Mouse (Mus musculus) limb, embryonic 13.5 days (tissue): Measurements from ENCODE around the gene Mical3. TPM values are rescaled to one million over a fixed set of nuclear protein-coding genes. Genes with fewer than 3 reads are reported as not detected.
A peak's percentile ranks its signal among the peaks of the same experiment; 100 is the strongest.
"Not testable (repeated sequence)": the region's sequence is repeated elsewhere in the genome, so short reads cannot be mapped to it uniquely, and the experiment has no call there.

Experiments
- ATAC-seq: fragments of 200-750 bp; cut with Nextera tagmentation; 2 replicates; pipeline ENCODE4 v1.8.0; 2017; ENCODE audit warnings: low read depth, moderate number of reproducible peaks, moderate TSS enrichment; ENCODE audit not compliant: low FRiP score
- H3K27ac ChIP-seq: fragments of 300-500 bp; sonication (generic); 2 replicates; pipeline ENCODE4 v1.5.1; 2015; ENCODE audit warnings: inconsistent platforms, mild to moderate bottlenecking, moderate library complexity
- H3K27me3 ChIP-seq: fragments of 300-500 bp; sonication (generic); 2 replicates; pipeline ENCODE4 v1.6.1; 2015; ENCODE audit warnings: mild to moderate bottlenecking, inconsistent platforms
- H3K36me3 ChIP-seq: fragments of 300-500 bp; sonication (generic); 2 replicates; pipeline ENCODE4 v1.6.1; 2015; ENCODE audit warnings: inconsistent platforms, mild to moderate bottlenecking, moderate library complexity
- H3K4me1 ChIP-seq: fragments of 300-500 bp; sonication (generic); 2 replicates; pipeline ENCODE4 v1.6.1; 2015; ENCODE audit warnings: inconsistent platforms
- H3K4me2 ChIP-seq: fragments of 300-500 bp; sonication (generic); replicated peaks from 2 replicates; pipeline ENCODE4 v1.6.1; 2015; ENCODE audit warnings: inconsistent platforms, mild to moderate bottlenecking, moderate library complexity
- H3K4me3 ChIP-seq: fragments of 300-500 bp; sonication (generic); 2 replicates; pipeline ENCODE4 v1.5.1; 2015; ENCODE audit warnings: moderate library complexity, mild to moderate bottlenecking, inconsistent platforms
- H3K9ac ChIP-seq: fragments of 300-500 bp; sonication (generic); 2 replicates; pipeline ENCODE4 v1.6.1; 2015; ENCODE audit warnings: mild to moderate bottlenecking, inconsistent platforms
- H3K9me3 ChIP-seq: fragments of 300-500 bp; sonication (generic); 2 replicates; pipeline ENCODE4 v1.6.1; 2016; ENCODE audit warnings: inconsistent platforms
- WGBS: fragments of 180-500 bp; shearing (Covaris S2); methylation state at CpG from one replicate; pipeline ENCODE4 v1.1.7; 2015; 5-methylcytosine and 5-hydroxymethylcytosine counted together
- polyA plus RNA-seq: library from polyadenylated mRNA; unstranded; fragments of >200 nt; fragmentation: Nextera tagmentation; extraction: Ambion mirVana; gene quantifications from 2 replicates; pipeline ENCODE4 v1.2.1, GENCODE M21; 2015

Mical3 gene
- polyA plus RNA-seq, 1 experiment from 2014 or later = 11.0 TPM

DNA sequence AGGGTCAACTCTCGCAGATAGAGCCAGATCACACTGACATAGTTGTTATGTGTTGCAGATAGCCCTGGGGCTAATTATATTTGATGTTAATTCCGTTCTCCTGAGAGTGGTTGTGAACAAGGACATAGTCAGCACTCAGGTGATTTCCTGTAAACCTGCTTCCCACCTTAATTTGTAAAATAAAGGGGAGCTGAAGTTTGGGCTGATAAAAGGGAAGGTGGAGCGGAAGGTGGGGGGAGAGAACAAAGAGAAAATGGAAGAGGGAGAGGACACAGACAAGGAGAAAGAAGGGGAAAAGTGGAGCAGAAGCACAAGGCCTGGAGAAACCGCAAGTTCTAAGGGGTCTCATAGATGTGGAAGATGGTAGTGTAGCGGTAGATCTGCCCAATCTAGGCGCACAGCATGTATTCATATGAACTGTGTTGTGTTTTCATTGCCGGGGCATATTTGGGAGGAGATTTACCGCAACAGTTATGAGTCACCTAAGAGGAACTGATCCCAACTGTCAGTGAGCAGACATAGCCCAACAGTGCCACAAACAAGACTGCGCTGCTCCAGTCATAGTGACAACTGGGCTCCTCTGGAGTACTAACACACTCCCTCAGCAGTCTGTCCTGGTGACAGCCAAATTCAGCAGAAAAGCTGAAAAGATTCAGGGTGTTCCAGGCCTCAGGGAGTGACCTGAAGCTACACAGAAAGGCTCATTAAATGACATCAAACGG lies 222.8 kb downstream of the Mical3 start:
- H3K9me3 ChIP-seq, ATAC-seq: not testable (repeated sequence)
- WGBS = 87% methylated on average over 10 of the region's 10 CpGs

DNA sequence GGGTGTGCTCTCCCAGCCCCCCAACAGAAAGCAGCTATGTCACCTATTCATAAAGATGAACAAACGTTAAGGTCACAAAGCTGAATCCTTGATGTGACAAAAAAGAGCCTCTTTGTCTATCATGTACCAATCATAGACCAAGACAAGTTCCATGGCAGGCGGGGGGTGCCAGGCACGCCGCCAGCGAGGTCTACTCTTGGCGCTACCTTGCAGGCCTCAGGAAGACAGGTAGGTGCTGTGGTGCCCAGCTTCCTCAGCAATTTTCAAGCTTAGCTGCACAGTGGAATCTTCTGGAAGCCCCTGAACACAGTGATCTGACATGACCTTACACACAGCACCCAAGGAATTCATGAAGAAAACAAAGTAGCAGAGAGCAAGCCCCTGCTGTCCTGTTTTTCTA lies 224.3 kb downstream of the Mical3 start:
- WGBS = 90% methylated on average over 6 of the region's 6 CpGs
- no peak overlapping the region for H3K4me3 ChIP-seq
- no peak overlapping the region for H3K4me2 ChIP-seq
- no peaks in the 10 kb centered on the region for H3K27me3 ChIP-seq
- H3K36me3 ChIP-seq = no peaks in the 10 kb centered on the region
- no peak overlapping the region for H3K9ac ChIP-seq
- H3K9me3 ChIP-seq = no peaks in the 10 kb centered on the region
- no peak for ATAC-seq
- no peaks in the 10 kb centered on the region for H3K4me1 ChIP-seq
- H3K27ac ChIP-seq = no peak overlapping the region

More for the DNA sequence above, 222.8 kb downstream of the Mical3 start:
- H3K4me2 ChIP-seq, H3K9ac ChIP-seq, H3K4me1 ChIP-seq, H3K27me3 ChIP-seq, H3K27ac ChIP-seq, H3K36me3 ChIP-seq, H3K4me3 ChIP-seq: not testable (repeated sequence)

DNA sequence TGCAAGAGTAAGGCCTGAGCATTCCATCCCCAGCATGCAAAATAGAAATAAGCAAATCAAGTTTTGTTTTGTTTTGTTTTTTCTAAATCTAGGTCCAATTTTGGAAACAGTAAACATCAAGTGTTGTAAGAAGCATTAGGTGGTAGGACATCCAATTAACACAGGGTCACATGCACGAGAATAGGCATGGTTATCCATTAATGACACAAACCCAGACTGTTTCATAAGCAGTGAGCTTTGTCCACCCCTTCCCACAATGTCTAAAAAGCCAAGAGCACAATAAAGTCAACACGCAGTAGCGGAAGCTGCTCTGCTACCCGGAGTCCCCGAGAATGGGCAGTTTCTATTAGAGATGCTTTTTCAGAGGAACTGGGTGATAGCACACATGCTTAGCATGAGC lies 225.7 kb downstream of the Mical3 start:
- no peak for ATAC-seq
- no peaks in the 10 kb centered on the region for H3K27me3 ChIP-seq
- H3K4me2 ChIP-seq = no peak overlapping the region
- no peaks in the 10 kb centered on the region for H3K36me3 ChIP-seq
- H3K4me3 ChIP-seq = no peak overlapping the region
- 90% methylated on average over 5 of the region's 5 CpGs for WGBS
- H3K9me3 ChIP-seq = no peaks in the 10 kb centered on the region
- no peak overlapping the region for H3K9ac ChIP-seq
- H3K4me1 ChIP-seq = no peaks in the 10 kb centered on the region
- no peak overlapping the region for H3K27ac ChIP-seq

DNA sequence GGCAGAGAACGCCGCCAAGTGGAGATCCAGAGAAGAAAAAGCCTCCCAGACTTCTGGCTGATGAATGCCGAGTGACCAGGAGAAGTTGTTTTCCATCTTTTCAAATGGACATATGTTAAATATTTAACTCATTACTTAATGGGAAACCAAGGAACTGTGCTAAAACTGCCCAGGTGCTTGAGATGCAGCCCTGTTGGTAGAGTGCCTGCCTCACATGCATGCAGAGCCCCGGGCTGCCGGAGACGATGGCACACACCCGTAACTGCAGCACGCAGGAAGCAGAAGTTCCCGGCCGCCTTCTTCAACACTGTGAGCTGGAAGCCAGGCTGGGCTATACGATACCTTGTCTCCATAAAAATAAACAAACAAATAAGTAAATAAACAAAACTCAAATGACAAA lies 226.8 kb downstream of the Mical3 start:
- no peak overlapping the region for H3K4me2 ChIP-seq
- H3K27me3 ChIP-seq = no peaks in the 10 kb centered on the region
- no peak overlapping the region for H3K4me3 ChIP-seq
- H3K27ac ChIP-seq = no peak overlapping the region
- H3K36me3 ChIP-seq = no peaks in the 10 kb centered on the region; the same call in 1 of the 2 replicates
- no peak for ATAC-seq
- WGBS = 86% methylated on average over 11 of the region's 11 CpGs
- no peaks in the 10 kb centered on the region for H3K9me3 ChIP-seq
- no peak overlapping the region for H3K9ac ChIP-seq
- no peaks in the 10 kb centered on the region for H3K4me1 ChIP-seq

DNA sequence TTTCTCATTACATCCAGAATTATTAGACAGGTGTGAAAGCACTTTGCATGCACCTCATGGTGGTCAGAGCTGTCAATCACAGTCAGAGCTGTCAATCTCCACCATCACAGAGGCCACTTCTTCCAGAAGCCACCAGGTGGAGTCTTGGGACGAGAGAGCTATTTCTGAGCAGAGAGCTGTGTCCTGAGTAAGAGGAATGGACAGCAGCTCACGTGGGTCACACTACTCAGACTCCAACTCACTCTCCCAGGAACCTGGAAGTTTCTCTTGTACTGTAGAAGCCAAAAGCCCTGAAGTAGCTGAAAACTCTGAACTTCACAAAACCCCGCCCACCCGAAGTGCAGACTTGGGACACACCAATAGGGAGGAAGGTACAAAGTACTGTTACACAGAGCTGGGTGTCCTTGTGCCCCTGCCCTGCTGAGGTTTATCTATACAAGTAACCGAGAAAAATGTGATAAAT lies 227.3 kb downstream of the Mical3 start:
- Histone ChIP-seq H3K4me3 (no peak overlapping the region), H3K9me3 (no peaks in the 10 kb centered on the region), H3K9ac (no peak overlapping the region), H3K27ac (no peak overlapping the region), H3K4me2 (no peak overlapping the region), H3K36me3 (no peaks in the 10 kb centered on the region; the same call in 1 of the 2 replicates), H3K4me1 (no peaks in the 10 kb centered on the region), H3K27me3 (no peaks in the 10 kb centered on the region)
- no peak for ATAC-seq
- 60% methylated on average over 5 of the region's 5 CpGs for WGBS

DNA sequence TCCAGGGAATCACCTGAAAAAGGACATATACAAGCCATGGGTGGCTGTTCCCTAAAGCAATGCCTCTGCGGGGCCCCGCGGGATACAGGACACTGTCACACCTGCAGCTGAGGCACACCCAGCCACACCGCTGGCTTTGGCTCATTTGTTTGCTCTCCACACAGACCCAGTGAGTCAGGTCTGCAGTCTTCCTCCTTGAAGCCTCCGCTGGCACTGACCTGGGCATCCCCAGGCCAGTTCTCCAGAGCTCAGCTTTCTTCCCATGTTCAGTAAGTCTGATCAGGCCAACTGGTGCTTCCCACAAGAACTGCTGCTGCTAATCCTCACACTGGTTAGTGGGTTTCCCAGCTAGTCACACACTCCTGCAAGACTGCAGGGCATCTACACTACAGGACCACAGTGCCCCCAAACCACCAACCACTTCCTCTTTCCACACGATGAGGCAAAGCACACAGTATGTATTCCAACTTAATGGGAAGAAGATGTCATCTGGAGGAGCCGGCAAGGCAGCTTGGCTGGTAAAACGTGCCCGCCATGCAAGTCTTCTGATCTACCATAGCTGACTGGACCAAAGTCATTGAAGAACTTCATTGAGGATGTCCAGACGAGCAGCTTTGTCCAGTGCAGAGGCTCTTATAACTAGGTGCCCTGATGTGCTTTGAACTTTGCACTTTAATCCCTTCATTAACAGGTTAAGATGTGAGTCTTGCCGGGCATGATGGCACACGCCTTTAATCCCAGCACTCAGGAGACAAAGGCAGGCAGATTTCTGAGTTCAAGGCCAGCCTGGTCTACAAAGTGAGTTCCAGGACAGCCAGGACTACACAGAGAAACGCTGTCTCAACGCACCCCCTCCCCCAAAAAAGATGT lies 228.8 kb downstream of the Mical3 start:
- H3K4me2 ChIP-seq = no peak overlapping the region
- H3K4me1 ChIP-seq = no peaks in the 10 kb centered on the region
- WGBS = 84% methylated on average over 14 of the region's 14 CpGs
- H3K27ac ChIP-seq = no peak overlapping the region
- H3K9ac ChIP-seq = no peak overlapping the region
- ATAC-seq = no peak
- no peaks in the 10 kb centered on the region for H3K27me3 ChIP-seq
- no peaks in the 10 kb centered on the region for H3K9me3 ChIP-seq
- H3K36me3 ChIP-seq = no peaks in the 10 kb centered on the region; the same call in 1 of the 2 replicates
- no peak overlapping the region for H3K4me3 ChIP-seq

DNA sequence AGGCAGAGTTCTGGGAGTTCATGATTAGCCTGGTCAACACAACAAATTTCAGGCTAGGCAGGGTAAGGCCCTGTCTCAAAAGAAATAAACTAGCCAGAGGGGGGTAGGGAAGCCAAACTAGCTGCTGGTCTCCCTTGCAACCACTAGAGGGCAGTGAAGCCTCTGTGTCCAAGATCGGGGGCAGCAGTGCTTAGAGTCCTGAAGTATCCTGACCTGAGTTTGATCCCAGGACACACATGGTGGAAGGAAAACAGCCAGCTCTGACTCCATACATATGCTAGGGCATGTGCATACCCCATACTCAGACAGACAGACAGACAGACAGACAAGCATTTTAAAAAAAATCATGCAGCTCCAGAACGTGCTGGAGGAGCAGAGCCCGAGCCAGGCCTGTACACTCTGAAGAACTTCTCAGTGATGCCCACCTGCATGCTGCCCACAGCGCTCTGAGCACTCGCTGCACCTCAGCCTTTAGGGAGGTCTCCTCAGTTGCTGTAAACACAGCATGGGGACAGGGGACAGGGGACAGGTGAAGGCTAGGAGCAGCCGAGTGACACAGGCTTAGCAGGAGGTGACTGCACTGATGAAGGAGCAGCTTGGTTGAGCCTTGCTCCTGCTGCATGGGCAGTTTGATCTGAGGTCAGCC lies 232.5 kb downstream of the Mical3 start:
- WGBS = 67% methylated on average over 6 of the region's 6 CpGs
- peak; percentile 37 for ATAC-seq

DNA sequence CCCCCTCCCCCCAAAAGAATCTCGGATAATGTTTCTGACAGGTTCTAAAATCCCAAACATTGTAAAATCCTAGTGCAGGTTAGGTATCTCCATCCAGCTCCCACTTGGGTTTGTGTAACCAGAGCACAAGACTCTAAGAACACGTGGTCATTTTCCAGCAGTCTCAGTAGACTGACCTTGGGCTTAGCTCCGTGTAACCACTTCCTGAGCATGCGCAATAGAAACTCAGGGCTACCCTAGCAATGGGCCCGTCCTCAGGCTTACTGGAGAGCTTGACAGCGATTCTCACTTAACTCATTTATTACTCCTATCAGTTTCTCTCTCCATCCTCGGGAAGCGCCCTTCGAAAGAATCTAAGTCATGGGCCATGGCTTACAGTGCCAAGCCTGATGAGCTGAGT lies 236.3 kb downstream of the Mical3 start:
- H3K4me1 ChIP-seq = no peaks in the 10 kb centered on the region
- H3K4me2 ChIP-seq = no peak overlapping the region
- H3K27ac ChIP-seq = no peak overlapping the region
- 83% methylated on average over 9 of the region's 9 CpGs for WGBS
- no peak for ATAC-seq
- H3K9me3 ChIP-seq = no peaks in the 10 kb centered on the region
- no peak overlapping the region for H3K4me3 ChIP-seq
- no peak overlapping the region for H3K9ac ChIP-seq
- no peaks in the 10 kb centered on the region for H3K27me3 ChIP-seq
- H3K36me3 ChIP-seq = peaks cover 56% of the 10 kb centered on the region

More for the DNA sequence above, 232.5 kb downstream of the Mical3 start:
- Histone ChIP-seq H3K4me3 (no peak overlapping the region), H3K9me3 (no peaks in the 10 kb centered on the region), H3K9ac (no peak overlapping the region), H3K4me2 (no peak overlapping the region), H3K27me3 (no peaks in the 10 kb centered on the region), H3K36me3 (peaks cover 20% of the 10 kb centered on the region), H3K4me1 (no peaks in the 10 kb centered on the region), H3K27ac (no peak overlapping the region)

DNA sequence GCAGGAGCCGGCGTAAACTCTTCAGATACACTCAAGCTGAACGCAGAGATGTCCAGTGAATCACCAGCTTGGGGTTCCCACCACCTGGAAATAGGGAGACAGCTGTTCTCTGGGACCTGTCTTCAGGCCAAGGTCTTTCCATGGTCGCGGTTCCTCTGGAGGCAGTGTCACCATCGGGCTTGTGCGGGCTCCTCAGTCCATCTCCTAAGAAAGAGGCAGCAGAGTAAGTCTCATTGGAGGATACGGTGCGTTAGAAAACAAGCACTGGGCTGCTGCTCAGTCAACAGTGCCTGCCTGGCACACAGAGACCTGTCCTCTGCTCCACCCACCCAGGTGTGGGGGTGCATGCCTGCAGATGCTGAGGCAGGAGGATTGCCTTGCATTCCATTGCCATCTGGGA lies 236.7 kb downstream of the Mical3 start:
- Histone ChIP-seq H3K27me3 (no peaks in the 10 kb centered on the region), H3K9ac (no peak overlapping the region), H3K36me3 (peaks cover 60% of the 10 kb centered on the region), H3K4me1 (no peaks in the 10 kb centered on the region), H3K4me2 (no peak overlapping the region), H3K27ac (no peak overlapping the region), H3K4me3 (no peak overlapping the region), H3K9me3 (no peaks in the 10 kb centered on the region)
- WGBS = 95% methylated on average over 9 of the region's 9 CpGs
- ATAC-seq = no peak

DNA sequence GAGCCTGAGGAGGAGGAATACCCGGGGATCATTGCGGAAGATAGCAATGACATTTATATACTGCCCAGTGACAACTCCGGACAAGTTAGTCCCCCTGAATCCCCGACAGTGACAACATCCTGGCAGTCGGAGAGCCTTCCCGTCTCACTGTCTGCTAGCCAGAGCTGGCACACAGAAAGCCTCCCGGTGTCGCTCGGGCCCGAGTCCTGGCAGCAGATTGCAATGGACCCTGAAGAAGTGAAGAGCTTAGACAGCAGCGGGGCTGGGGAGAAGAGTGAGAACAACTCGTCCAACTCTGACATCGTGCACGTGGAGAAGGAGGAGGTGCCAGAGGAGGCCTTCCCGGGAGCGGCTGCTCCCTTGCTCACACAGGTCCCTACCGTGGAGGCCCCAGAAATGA lies 244.1 kb downstream of the Mical3 start:
- no peak for ATAC-seq
- H3K36me3 ChIP-seq = peaks cover 85% of the 10 kb centered on the region
- no peaks in the 10 kb centered on the region for H3K27me3 ChIP-seq
- 89% methylated on average over 17 of the region's 17 CpGs for WGBS
- no peak overlapping the region for H3K27ac ChIP-seq
- no peak overlapping the region for H3K9ac ChIP-seq
- H3K9me3 ChIP-seq = peaks cover 3% of the 10 kb centered on the region; the same call in 1 of the 2 replicates
- no peaks in the 10 kb centered on the region for H3K4me1 ChIP-seq
- H3K4me2 ChIP-seq = no peak overlapping the region
- H3K4me3 ChIP-seq = no peak overlapping the region

DNA sequence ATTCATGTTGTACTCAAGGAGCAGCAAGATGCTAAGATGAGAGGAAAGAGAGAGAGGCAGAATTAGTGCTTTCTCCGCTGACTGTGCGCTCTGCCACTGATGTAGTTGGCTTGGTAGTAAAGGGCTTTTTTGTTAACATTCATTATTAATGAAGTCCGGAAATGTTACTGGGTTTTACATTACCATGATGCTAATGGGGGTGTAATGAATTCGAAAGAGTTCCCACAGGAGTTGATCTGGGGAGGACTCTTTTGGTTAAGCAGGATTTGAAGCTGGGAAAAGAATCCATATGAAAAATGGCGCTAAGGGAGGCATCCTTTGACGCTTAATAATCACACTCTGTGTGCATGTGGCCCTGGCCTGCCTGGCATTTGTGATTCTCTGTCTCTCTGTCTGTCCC lies 246.4 kb downstream of the Mical3 start:
- peaks cover 3% of the 10 kb centered on the region; the same call in 1 of the 2 replicates for H3K9me3 ChIP-seq
- H3K27ac ChIP-seq = no peak overlapping the region
- H3K36me3 ChIP-seq = peaks cover 78% of the 10 kb centered on the region
- H3K27me3 ChIP-seq = no peaks in the 10 kb centered on the region
- no peak overlapping the region for H3K4me2 ChIP-seq
- no peaks in the 10 kb centered on the region for H3K4me1 ChIP-seq
- no peak overlapping the region for H3K4me3 ChIP-seq
- WGBS = 90% methylated on average over 6 of the region's 6 CpGs
- no peak for ATAC-seq
- H3K9ac ChIP-seq = no peak overlapping the region
